Mouse (Mus musculus) left cerebral cortex, postnatal 36 days (tissue): Measurements from ENCODE around the gene Rasgef1b. TPM values are rescaled to one million over a fixed set of nuclear protein-coding genes. Genes with fewer than 3 reads are reported as not detected.

Experiments used
- DNase-seq, 2 experiments: peaks; one replicate each; pipeline ENCODE4 v3.0.0; 2021 to 2022; ENCODE audit warnings: low spot score in 2 of 2, mixed read lengths in 1 of 2
- intact Hi-C: fragments of 180-260 bp; cut with DNase I; formaldehyde crosslinking; loops from one replicate; pipeline ENCODE4 v1.15.1; 2025
- total RNA-seq, 2 experiments: library from RNA; stranded (reverse); gene quantifications; 2 replicates each; pipeline ENCODE4 v1.2.3; 2021

Rasgef1b gene
- total RNA-seq, 2 experiments from 2014 or later = 85.1 to 90.1 TPM

GRCm38 (mm10) chr5:99368615-99369014, 360.2 kb downstream of the Rasgef1b start:
- intact Hi-C loops = no loop called here
- DNase-seq = no peak

- intact Hi-C loops = no loop called here
- DNase-seq = peak; percentile 35 to 46
Measured at GRCm38 (mm10) chr5:99360531-99360930, 368.3 kb downstream of the Rasgef1b start.

GRCm38 (mm10) chr5:99359251-99359650, 369.6 kb downstream of the Rasgef1b start:
- intact Hi-C loops = loop anchor here (5.0 kb wide), 1 partner anchor 107 kb away; no protein-coding TSS in a partner anchor

GRCm38 (mm10) chr5:99354640-99355132, 374.2 kb downstream of the Rasgef1b start:
- DNase-seq = no peak
- intact Hi-C loops = loop anchor here (5.0 kb wide), 1 partner anchor 102 kb away; no protein-coding TSS in a partner anchor

More at GRCm38 (mm10) chr5:99359251-99359650, 369.6 kb downstream of the Rasgef1b start:
- no peak for DNase-seq

- intact Hi-C loops = no loop called here
- no peak for DNase-seq
Measured at GRCm38 (mm10) chr5:99350030-99350429, 378.8 kb downstream of the Rasgef1b start.

- intact Hi-C loops = no loop called here
- DNase-seq = no peak
Measured at GRCm38 (mm10) chr5:99348257-99348849, 380.5 kb downstream of the Rasgef1b start.

- intact Hi-C loops = no loop called here
- DNase-seq = no peak
Measured at GRCm38 (mm10) chr5:99342527-99342926, 386.3 kb downstream of the Rasgef1b start.

GRCm38 (mm10) chr5:99340311-99340989, 388.4 kb downstream of the Rasgef1b start:
- peak; percentile 25 to 34 for DNase-seq
- intact Hi-C loops = no loop called here

GRCm38 (mm10) chr5:99339790-99340189, 389.1 kb downstream of the Rasgef1b start:
- DNase-seq = peak; percentile 24 to 29
- intact Hi-C loops = no loop called here

GRCm38 (mm10) chr5:99338826-99339225, 390.0 kb downstream of the Rasgef1b start:
- intact Hi-C loops = no loop called here
- DNase-seq = no peak

GRCm38 (mm10) chr5:99336427-99336826, 392.4 kb downstream of the Rasgef1b start:
- intact Hi-C loops = no loop called here
- no peak for DNase-seq

GRCm38 (mm10) chr5:99334017-99334416, 394.8 kb downstream of the Rasgef1b start:
- no peak for DNase-seq
- intact Hi-C loops = no loop called here

- no peak for DNase-seq
- intact Hi-C loops = no loop called here
Measured at GRCm38 (mm10) chr5:99332021-99332420, 396.8 kb downstream of the Rasgef1b start.

GRCm38 (mm10) chr5:99329065-99329464, 399.8 kb downstream of the Rasgef1b start:
- DNase-seq = no peak
- intact Hi-C loops = no loop called here

GRCm38 (mm10) chr5:99327019-99327418, 401.8 kb downstream of the Rasgef1b start:
- DNase-seq = no peak
- intact Hi-C loops = no loop called here

GRCm38 (mm10) chr5:99325301-99325700, 403.6 kb downstream of the Rasgef1b start:
- DNase-seq = no peak
- intact Hi-C loops = no loop called here

GRCm38 (mm10) chr5:99320783-99321182, 408.1 kb downstream of the Rasgef1b start:
- intact Hi-C loops = no loop called here
- no peak for DNase-seq

GRCm38 (mm10) chr5:99297939-99298338, 430.9 kb downstream of the Rasgef1b start:
- no peak for DNase-seq
- intact Hi-C loops = no loop called here

- intact Hi-C loops = no loop called here
- no peak for DNase-seq
Measured at GRCm38 (mm10) chr5:99296348-99296747, 432.5 kb downstream of the Rasgef1b start.

- intact Hi-C loops = no loop called here
- DNase-seq = no peak
Measured at GRCm38 (mm10) chr5:99292287-99292851, 436.5 kb downstream of the Rasgef1b start.
